Mouse (Mus musculus) forebrain, embryonic 13.5 days (tissue): ENCODE measurements around the gene Add2. TPM values are rescaled to one million over a fixed set of nuclear protein-coding genes. Genes with fewer than 3 reads are reported as not detected.
A peak's percentile ranks its signal among the peaks of the same experiment; 100 is the strongest.
"Not testable (repeated sequence)": the region's sequence is repeated elsewhere in the genome, so short reads cannot be mapped to it uniquely, and the experiment has no call there.

Source experiments
- ATAC-seq: fragments of 200-750 bp; cut with Nextera tagmentation; 2 replicates; pipeline ENCODE4 v1.8.0; 2017
- H3K27ac ChIP-seq: fragments of 300-500 bp; sonication (generic); 2 replicates; pipeline ENCODE4 v1.5.1; 2015; ENCODE audit warnings: inconsistent platforms, mild to moderate bottlenecking, moderate library complexity
- H3K27me3 ChIP-seq: fragments of 300-500 bp; sonication (generic); 2 replicates; pipeline ENCODE4 v1.6.1; 2015; ENCODE audit warnings: mild to moderate bottlenecking, inconsistent platforms
- H3K36me3 ChIP-seq: fragments of 300-500 bp; sonication (generic); 2 replicates; pipeline ENCODE4 v1.6.1; 2015; ENCODE audit warnings: mild to moderate bottlenecking, inconsistent platforms; ENCODE audit not compliant: poor library complexity, severe bottlenecking
- H3K4me1 ChIP-seq: fragments of 300-500 bp; sonication (generic); 2 replicates; pipeline ENCODE4 v1.6.1; 2015; ENCODE audit warnings: inconsistent platforms
- H3K4me2 ChIP-seq: fragments of 300-500 bp; sonication (generic); 2 replicates; pipeline ENCODE4 v1.6.1; 2015; ENCODE audit warnings: inconsistent platforms, mild to moderate bottlenecking, moderate library complexity
- H3K4me3 ChIP-seq: fragments of 300-500 bp; sonication (generic); 2 replicates; pipeline ENCODE4 v1.5.1; 2015; ENCODE audit warnings: mild to moderate bottlenecking, inconsistent platforms
- H3K9ac ChIP-seq: fragments of 300-500 bp; sonication (generic); 2 replicates; pipeline ENCODE4 v1.6.1; 2015; ENCODE audit warnings: mild to moderate bottlenecking, inconsistent platforms
- H3K9me3 ChIP-seq: fragments of 300-500 bp; sonication (generic); replicated peaks from 2 replicates; pipeline ENCODE4 v1.6.1; 2016; ENCODE audit warnings: inconsistent platforms
- WGBS: fragments of 180-500 bp; shearing (Covaris S2); methylation state at CpG from one replicate; pipeline ENCODE4 v1.1.7; 2015; 5-methylcytosine and 5-hydroxymethylcytosine counted together
- polyA plus RNA-seq: library from polyadenylated mRNA; unstranded; fragments of >200 nt; fragmentation: Nextera tagmentation; extraction: Ambion mirVana; gene quantifications from 2 replicates; pipeline ENCODE4 v1.2.1, GENCODE M21; 2015

Gene Add2
- 155 and 172 TPM in 2 replicates for polyA plus RNA-seq

DNA sequence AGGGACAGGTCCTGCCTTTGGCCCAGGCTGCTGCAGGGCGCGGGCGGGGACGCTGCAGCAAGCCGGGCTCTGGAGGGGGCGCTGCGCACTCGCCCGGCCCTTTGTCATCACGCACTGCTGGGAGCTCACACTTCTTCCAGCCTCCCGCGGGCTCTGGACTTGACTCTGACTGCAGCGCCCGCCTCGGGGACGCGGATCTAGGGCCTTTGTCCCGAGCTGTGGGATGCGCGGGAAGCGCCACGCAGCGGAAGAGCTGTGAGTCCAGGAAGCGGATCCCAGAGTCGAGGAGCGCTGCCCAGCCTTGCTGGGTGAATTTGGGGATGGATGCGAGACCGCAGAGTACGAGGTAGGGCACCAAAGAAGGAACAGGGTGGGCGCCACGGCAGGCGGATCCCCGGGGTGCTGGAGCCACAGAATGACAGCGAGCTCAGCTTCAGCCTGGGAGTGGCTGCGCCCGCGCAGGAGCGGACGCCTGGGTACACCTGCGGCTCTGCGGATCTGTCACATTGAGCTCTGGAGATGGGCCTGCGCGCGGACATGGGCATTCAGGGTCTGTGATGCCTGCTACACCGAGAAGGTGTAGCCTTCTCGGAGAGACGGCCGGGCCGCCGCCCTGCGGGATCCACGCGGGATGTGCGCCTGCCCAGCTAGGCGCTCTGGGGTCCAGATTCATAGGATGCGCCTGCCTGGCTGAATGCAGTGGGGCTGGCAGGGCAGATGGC is at the start of gene Add2:
TSS of gene Add2 (plus strand) at position 81 of the 722 bp plus-strand sequence.
- H3K4me3 ChIP-seq = peak within 1 kb of the TSS; percentile 80
- H3K36me3 ChIP-seq = no peaks in the 10 kb centered on the region
- peak within 1 kb of the TSS; percentile 96 for H3K27ac ChIP-seq
- ATAC-seq = peak; percentile 92
- no peaks in the 10 kb centered on the region for H3K27me3 ChIP-seq
- H3K9ac ChIP-seq = peak within 1 kb of the TSS; percentile 97
- H3K4me1 ChIP-seq = peaks cover 48% of the 10 kb centered on the region
- no peaks in the 10 kb centered on the region for H3K9me3 ChIP-seq
- H3K4me2 ChIP-seq = peak within 1 kb of the TSS; percentile 79
- under 1% methylated on average over 56 of the region's 56 CpGs for WGBS

DNA sequence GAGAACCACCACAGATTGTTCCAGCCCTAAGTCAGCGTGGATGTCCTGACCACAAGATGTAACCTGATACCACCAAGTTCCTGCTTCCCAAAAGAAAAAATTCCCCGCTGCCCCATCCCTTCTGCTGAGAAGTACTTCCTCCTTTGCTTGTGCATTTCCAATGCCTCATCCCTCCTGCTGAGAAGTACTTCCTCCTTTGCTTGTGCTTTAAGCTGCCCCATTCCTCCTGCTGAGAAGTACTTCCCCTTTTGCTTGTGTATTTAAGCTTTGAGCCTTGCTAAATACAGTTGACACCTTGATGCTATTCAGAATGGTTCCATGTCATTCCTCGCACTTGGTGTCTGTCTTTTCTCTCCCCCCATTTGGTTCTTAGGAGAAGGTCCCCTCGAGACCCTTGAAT is 49.7 kb upstream of the Add2 start:
- H3K4me2 ChIP-seq, ATAC-seq, H3K27ac ChIP-seq, H3K9me3 ChIP-seq, H3K4me1 ChIP-seq, H3K36me3 ChIP-seq, H3K27me3 ChIP-seq, H3K9ac ChIP-seq, H3K4me3 ChIP-seq: not testable (repeated sequence)
- 86% methylated on average over 4 of the region's 4 CpGs for WGBS

DNA sequence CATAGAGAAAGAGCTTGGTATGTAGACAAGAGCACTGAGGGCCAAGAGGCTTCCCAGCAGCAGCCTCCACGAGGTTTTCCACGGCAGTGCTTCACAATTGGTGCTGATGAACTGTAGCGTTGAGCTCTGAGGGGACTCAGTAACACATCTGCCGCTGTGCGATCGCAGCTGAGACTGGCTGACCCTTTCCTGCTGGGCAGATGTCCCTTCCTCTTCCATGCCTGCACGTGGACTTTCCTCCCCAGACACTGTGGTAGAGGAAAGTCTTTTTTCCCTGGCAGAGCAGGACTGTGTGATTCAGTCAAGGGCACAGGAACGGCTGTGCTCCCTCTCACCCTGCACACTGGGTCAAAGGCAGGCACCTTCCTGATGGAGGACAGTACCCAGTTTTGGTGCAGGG is 44.1 kb upstream of the Add2 start:
- no peak overlapping the region for H3K4me2 ChIP-seq
- ATAC-seq = no peak
- no peak overlapping the region for H3K4me3 ChIP-seq
- H3K4me1 ChIP-seq = no peaks in the 10 kb centered on the region
- H3K27me3 ChIP-seq = no peaks in the 10 kb centered on the region
- no peak overlapping the region for H3K27ac ChIP-seq
- H3K9me3 ChIP-seq = no peaks in the 10 kb centered on the region
- H3K9ac ChIP-seq = no peak overlapping the region
- WGBS = 82% methylated on average over 8 of the region's 8 CpGs
- H3K36me3 ChIP-seq = no peaks in the 10 kb centered on the region

- WGBS = 91% methylated on average over 5 of the region's 5 CpGs
- not testable (repeated sequence) for H3K4me2 ChIP-seq, ATAC-seq, H3K9ac ChIP-seq, H3K4me1 ChIP-seq, H3K27me3 ChIP-seq, H3K27ac ChIP-seq, H3K9me3 ChIP-seq, H3K36me3 ChIP-seq, H3K4me3 ChIP-seq
These were observed 38.9 kb upstream of the Add2 start for GRCm38 (mm10) chr6:85989570-85989969.

DNA sequence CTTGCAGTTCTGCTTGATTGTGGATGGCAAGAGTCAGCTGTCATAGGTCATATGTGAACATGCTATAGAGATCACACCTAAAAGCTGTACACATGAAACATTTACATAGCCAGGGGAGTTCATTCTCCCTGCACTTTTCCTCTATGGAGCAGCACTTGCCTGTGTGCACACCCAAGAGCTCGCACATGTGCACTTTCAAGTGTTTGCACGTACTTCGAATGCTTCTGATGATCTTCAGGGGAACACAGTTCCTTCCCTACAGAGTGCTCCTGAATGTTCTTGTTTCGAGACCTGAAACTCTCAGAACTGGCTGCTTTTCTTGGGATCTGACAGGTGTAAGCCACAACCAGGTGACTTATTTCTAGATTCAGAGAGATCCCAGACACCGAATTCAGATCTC is 37.7 kb upstream of the Add2 start:
- H3K27ac ChIP-seq, H3K4me2 ChIP-seq, H3K27me3 ChIP-seq, ATAC-seq, H3K4me1 ChIP-seq, H3K9ac ChIP-seq, H3K4me3 ChIP-seq, H3K9me3 ChIP-seq, H3K36me3 ChIP-seq: not testable (repeated sequence)
- WGBS = 88% methylated on average over 5 of the region's 5 CpGs

GRCm38 (mm10) chr6:86003405-86003925 is 25.0 kb upstream of the Add2 start:
- Histone ChIP-seq H3K9me3 (no peaks in the 10 kb centered on the region), H3K27me3 (no peaks in the 10 kb centered on the region), H3K36me3 (no peaks in the 10 kb centered on the region), H3K27ac (no peak overlapping the region), H3K4me3 (no peak overlapping the region), H3K4me2 (no peak overlapping the region), H3K4me1 (peaks cover 3% of the 10 kb centered on the region; the same call in 1 of the 2 replicates), H3K9ac (no peak overlapping the region)
- ATAC-seq = no peak
- WGBS = 74% methylated on average over 18 of the region's 18 CpGs

GRCm38 (mm10) chr6:86004271-86005148 is 24.0 kb upstream of the Add2 start:
- Histone ChIP-seq H3K4me2 (peak overlapping the region; percentile 46), H3K4me3 (no peak overlapping the region), H3K36me3 (no peaks in the 10 kb centered on the region), H3K9me3 (no peaks in the 10 kb centered on the region), H3K4me1 (peaks cover 3% of the 10 kb centered on the region; the same call in 1 of the 2 replicates), H3K9ac (no peak overlapping the region), H3K27ac (no peak overlapping the region), H3K27me3 (no peaks in the 10 kb centered on the region)
- ATAC-seq = peak; percentile 94
- 12% methylated on average over 18 of the region's 18 CpGs for WGBS

DNA sequence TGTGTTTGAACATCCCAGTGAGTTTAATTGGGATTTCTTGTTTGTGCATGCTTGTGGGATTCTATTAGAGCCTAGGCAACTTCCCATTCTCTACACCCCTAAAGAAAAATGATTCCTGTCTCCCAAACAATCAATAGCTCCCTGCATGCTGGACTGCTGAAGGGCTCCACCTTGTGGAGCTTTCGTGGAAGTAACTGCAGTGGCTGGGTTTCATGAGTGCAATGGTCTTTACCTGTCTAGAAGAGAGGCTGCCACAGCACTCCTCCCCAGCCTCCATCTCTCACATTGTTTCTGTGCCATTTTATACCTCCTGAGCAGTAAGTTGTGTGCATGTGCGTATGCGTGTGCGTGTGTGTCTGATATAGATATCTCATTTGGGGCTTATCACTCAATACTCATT is 18.5 kb upstream of the Add2 start:
- Histone ChIP-seq H3K27ac (no peak overlapping the region), H3K4me1 (no peaks in the 10 kb centered on the region), H3K9me3 (no peaks in the 10 kb centered on the region), H3K27me3 (no peaks in the 10 kb centered on the region; the same call in 1 of the 2 replicates), H3K4me3 (no peak overlapping the region), H3K4me2 (no peak overlapping the region), H3K36me3 (no peaks in the 10 kb centered on the region), H3K9ac (no peak overlapping the region)
- 35% methylated on average over 4 of the region's 4 CpGs for WGBS
- no peak for ATAC-seq

DNA sequence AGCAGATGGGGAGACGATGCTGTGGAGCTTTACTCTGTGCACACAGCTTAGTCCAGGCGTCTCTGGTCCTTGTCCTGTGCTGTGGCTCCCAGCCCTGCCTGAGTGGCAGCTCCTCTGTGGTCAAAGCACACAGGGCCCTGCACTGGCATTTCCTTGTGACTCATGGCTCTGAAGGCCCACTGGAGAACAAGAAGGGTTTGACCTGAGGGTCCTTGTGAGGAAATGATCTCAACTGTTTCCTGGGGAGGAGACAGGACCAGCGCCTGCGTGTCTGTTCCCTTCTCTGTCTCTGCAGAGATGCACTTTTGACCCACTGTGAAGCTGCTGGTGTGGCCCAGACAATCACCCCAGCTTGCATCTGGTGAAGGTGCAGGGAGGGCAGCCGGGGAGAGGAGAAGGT is 13.7 kb upstream of the Add2 start:
- WGBS = 80% methylated on average over 5 of the region's 5 CpGs
- H3K36me3 ChIP-seq = not testable (repeated sequence)

DNA sequence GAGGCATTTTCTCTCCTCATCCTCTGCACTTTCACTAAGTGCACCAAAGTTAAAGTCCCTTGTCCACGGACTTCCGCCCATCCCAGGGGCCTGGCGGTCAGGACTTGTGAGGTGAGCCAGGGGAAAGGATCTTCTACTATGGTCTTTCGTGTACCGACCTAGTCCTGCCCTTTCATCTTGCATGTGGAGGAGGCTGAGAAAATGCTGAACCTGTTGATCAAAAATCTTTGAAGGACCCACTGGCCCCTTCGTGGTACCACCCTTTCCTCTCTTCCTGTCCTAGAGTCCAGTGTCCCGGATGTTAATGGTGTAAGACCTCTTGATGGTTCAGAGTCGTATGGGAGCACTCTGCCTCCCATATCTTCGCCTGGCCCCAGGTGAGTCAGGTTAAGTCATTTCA is 12.6 kb upstream of the Add2 start, which contains the start of gene Figla:
TSS of gene Figla (plus strand) at position 301 of the 400 bp plus-strand sequence.
- Histone ChIP-seq H3K9ac (no peak within 1 kb of the TSS), H3K9me3 (no peaks in the 10 kb centered on the region), H3K4me1 (no peaks in the 10 kb centered on the region), H3K36me3 (no peaks in the 10 kb centered on the region), H3K27me3 (no peaks in the 10 kb centered on the region; the same call in 1 of the 2 replicates), H3K4me2 (no peak within 1 kb of the TSS), H3K4me3 (no peak within 1 kb of the TSS), H3K27ac (no peak within 1 kb of the TSS)
- WGBS = 84% methylated on average over 9 of the region's 9 CpGs
- no peak for ATAC-seq

More for the DNA sequence above, 13.7 kb upstream of the Add2 start:
- ATAC-seq, H3K4me1 ChIP-seq, H3K4me3 ChIP-seq, H3K27me3 ChIP-seq, H3K9me3 ChIP-seq, H3K9ac ChIP-seq, H3K27ac ChIP-seq, H3K4me2 ChIP-seq: not testable (repeated sequence)

DNA sequence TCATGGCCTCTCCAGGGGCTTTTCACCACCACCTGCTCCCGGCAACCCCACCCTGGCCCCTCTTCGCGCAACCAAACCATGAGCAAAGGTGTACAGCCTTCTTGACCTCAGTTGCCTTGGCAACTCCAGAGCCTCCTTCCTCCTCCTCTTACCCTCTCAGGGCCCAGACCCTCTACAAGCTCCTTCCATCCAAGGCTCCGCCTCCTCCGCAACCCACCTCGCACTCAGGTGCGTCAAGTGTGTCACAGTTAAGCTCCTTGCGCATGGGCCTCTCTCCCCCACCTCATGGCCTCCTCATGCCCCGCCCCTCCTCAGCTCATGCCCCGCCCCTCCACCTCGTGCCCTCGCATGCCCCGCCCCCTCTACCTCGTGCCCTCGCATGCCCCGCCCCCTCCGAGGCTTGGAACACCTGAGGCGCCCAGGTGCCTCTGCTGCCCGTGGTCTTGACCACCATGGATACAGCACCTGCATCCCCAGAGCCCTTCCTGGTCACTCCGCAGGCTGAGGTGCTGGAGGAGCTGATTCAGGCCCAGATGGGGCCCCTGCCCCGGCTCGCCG is 11.6 kb upstream of the Add2 start:
- H3K4me3 ChIP-seq = no peak overlapping the region
- 79% methylated on average over 23 of the region's 23 CpGs for WGBS
- H3K36me3 ChIP-seq = no peaks in the 10 kb centered on the region
- H3K4me2 ChIP-seq = no peak overlapping the region
- no peaks in the 10 kb centered on the region for H3K4me1 ChIP-seq
- no peaks in the 10 kb centered on the region for H3K27me3 ChIP-seq
- no peak for ATAC-seq
- no peak overlapping the region for H3K27ac ChIP-seq
- H3K9me3 ChIP-seq = no peaks in the 10 kb centered on the region
- no peak overlapping the region for H3K9ac ChIP-seq
